Mouse (Mus musculus) macrophage (primary cell): ENCODE data around the gene Tor2a. TPM values are rescaled to one million over a fixed set of nuclear protein-coding genes. Genes with fewer than 3 reads are reported as not detected.

Source experiments
- H3K27ac ChIP-seq: fragments of 350-480 bp; formaldehyde crosslinking; 2 replicates; pipeline ENCODE4 v1.9.0; 2021
- H3K36me3 ChIP-seq: fragments of 350-480 bp; formaldehyde crosslinking; 2 replicates; pipeline ENCODE4 v1.9.0; 2021; ENCODE audit errors: inconsistent target
- H3K4me3 ChIP-seq: fragments of 350-480 bp; formaldehyde crosslinking; 2 replicates; pipeline ENCODE4 v1.9.0; 2021; ENCODE audit errors: inconsistent target
- H3K79me2 ChIP-seq: fragments of 350-480 bp; formaldehyde crosslinking; 2 replicates; pipeline ENCODE4 v1.9.0; 2021; ENCODE audit errors: inconsistent target
- WGBS: methylation state at CpG from one replicate; pipeline ENCODE4 v1.1.7; 2026; ENCODE audit warnings: inconsistent platforms; ENCODE audit not compliant: missing documents; 5-methylcytosine and 5-hydroxymethylcytosine counted together
- polyA plus RNA-seq: library from polyadenylated mRNA; stranded (reverse); fragments of 250-400 nt; gene quantifications from 3 replicates; pipeline ENCODE4 v1.2.4, GENCODE M21; 2018; ENCODE audit warnings: inconsistent platforms

Gene Tor2a
- polyA plus RNA-seq, 1 experiment from 2014 or later: 19.2 TPM

- Histone ChIP-seq H3K79me2 (no peaks in the 10 kb centered on the region), H3K36me3 (no peaks in the 10 kb centered on the region), H3K27ac (no peak within 1 kb of the TSS), H3K4me3 (no peak within 1 kb of the TSS)
- 86% methylated on average over 4 of the region's 4 CpGs for WGBS
Observed at GRCm38 (mm10) chr2:32784048-32784681, 27.1 kb downstream of the Tor2a start, which contains the start of gene Cfap157. Cfap157 (minus strand) TSS chr2:32784428.

GRCm38 (mm10) chr2:32787176-32787575 lies 30.1 kb downstream of the Tor2a start:
- no peak overlapping the region for H3K27ac ChIP-seq
- H3K4me3 ChIP-seq: no peak overlapping the region
- 50% methylated on average over 4 of the region's 6 CpGs for WGBS
- H3K36me3 ChIP-seq: no peaks in the 10 kb centered on the region
- no peaks in the 10 kb centered on the region for H3K79me2 ChIP-seq

GRCm38 (mm10) chr2:32788581-32788980 lies 31.5 kb downstream of the Tor2a start:
- no peak overlapping the region for H3K27ac ChIP-seq
- no peak overlapping the region for H3K4me3 ChIP-seq
- H3K36me3 ChIP-seq: no peaks in the 10 kb centered on the region; the same call in 1 of the 2 replicates
- WGBS: 89% methylated on average over 2 of the region's 2 CpGs
- no peaks in the 10 kb centered on the region for H3K79me2 ChIP-seq

GRCm38 (mm10) chr2:32791297-32791696 lies 34.3 kb downstream of the Tor2a start:
- Histone ChIP-seq H3K27ac (no peak overlapping the region), H3K4me3 (no peak overlapping the region), H3K36me3 (peaks cover 16% of the 10 kb centered on the region; the same call in 1 of the 2 replicates), H3K79me2 (no peaks in the 10 kb centered on the region)
- WGBS: 90% methylated on average over 6 of the region's 6 CpGs

GRCm38 (mm10) chr2:32795748-32796418 lies 38.8 kb downstream of the Tor2a start:
- Histone ChIP-seq H3K4me3 (no peak overlapping the region), H3K27ac (no peak overlapping the region), H3K36me3 (peaks cover 48% of the 10 kb centered on the region), H3K79me2 (no peaks in the 10 kb centered on the region)
- over 99% methylated on average over 13 of the region's 13 CpGs for WGBS

- Histone ChIP-seq H3K79me2 (no peaks in the 10 kb centered on the region), H3K27ac (no peak overlapping the region), H3K36me3 (peaks cover 49% of the 10 kb centered on the region), H3K4me3 (no peak overlapping the region)
- WGBS: 76% methylated on average over 10 of the region's 10 CpGs
Observed at GRCm38 (mm10) chr2:32798251-32798962, 41.4 kb downstream of the Tor2a start.

- H3K36me3 ChIP-seq: peaks cover 23% of the 10 kb centered on the region; the same call in 1 of the 2 replicates
- no peaks in the 10 kb centered on the region for H3K79me2 ChIP-seq
- 91% methylated on average over 14 of the region's 14 CpGs for WGBS
- H3K27ac ChIP-seq: no peak overlapping the region
- H3K4me3 ChIP-seq: no peak overlapping the region
Observed at GRCm38 (mm10) chr2:32808816-32809566, 52.0 kb downstream of the Tor2a start.

Other genes starting within 250 kb of the Tor2a start
- 3.5 to 9.1 TPM (median 3.9 TPM) in 3 replicates for gene Fam102a, start 221.9 kb upstream of the Tor2a start, polyA plus RNA-seq
- 48.3 to 76.8 TPM (median 72.3 TPM) in 3 replicates for gene Dpm2, start 186.4 kb upstream of the Tor2a start, polyA plus RNA-seq
- not detected in 3 replicates for gene Pip5kl1, start 182.4 kb upstream of the Tor2a start, polyA plus RNA-seq
- not detected in 3 replicates for gene 9430097D07Rik, start 181.6 kb upstream of the Tor2a start, polyA plus RNA-seq
- 30.1 to 43.5 TPM (median 34.6 TPM) in 3 replicates for gene St6galnac4, start 170.1 kb upstream of the Tor2a start, polyA plus RNA-seq
- gene St6galnac6, start 157.5 kb upstream of the Tor2a start, polyA plus RNA-seq: 24.8 to 53.9 TPM (median 25.2 TPM) in 3 replicates
- gene Ak1, start 135.5 kb upstream of the Tor2a start, polyA plus RNA-seq: 3.0 to 4.2 TPM (median 3.3 TPM) in 3 replicates
- 25.0 to 28.5 TPM (median 26.4 TPM) in 3 replicates for gene Eng, start 110.6 kb upstream of the Tor2a start, polyA plus RNA-seq
- gene Fpgs, start 53.1 kb upstream of the Tor2a start, polyA plus RNA-seq: 2.8 to 10.3 TPM (median 3.5 TPM) in 3 replicates
- 99.2 to 144 TPM (median 121 TPM) in 3 replicates for gene Cdk9, start 44.2 kb upstream of the Tor2a start, polyA plus RNA-seq
- 9.3 to 12.5 TPM (median 9.9 TPM) in 3 replicates for gene Sh2d3c, start 36.2 kb upstream of the Tor2a start, polyA plus RNA-seq
- gene 6330409D20Rik, start 16.2 kb upstream of the Tor2a start, polyA plus RNA-seq: not detected in 3 replicates
- not detected in 3 replicates for gene Ttc16, start 18.4 kb downstream of the Tor2a start, polyA plus RNA-seq
- gene Ptrh1, start 18.6 kb downstream of the Tor2a start, polyA plus RNA-seq: 8.1 to 11.9 TPM (median 9.0 TPM) in 3 replicates
- not detected in 3 replicates for gene Cfap157, start 27.2 kb downstream of the Tor2a start, polyA plus RNA-seq
- gene Stxbp1, start 90.0 kb downstream of the Tor2a start, polyA plus RNA-seq: 9.7 to 16.3 TPM (median 12.2 TPM) in 3 replicates
- 117 to 240 TPM (median 185 TPM) in 3 replicates for gene Fam129b, start 118.9 kb downstream of the Tor2a start, polyA plus RNA-seq
- gene Rpl12, start 204.3 kb downstream of the Tor2a start, polyA plus RNA-seq: 494 to 663 TPM (median 662 TPM) in 3 replicates
- gene Lrsam1, start 204.4 kb downstream of the Tor2a start, polyA plus RNA-seq: 12.2 to 17.5 TPM (median 12.3 TPM) in 3 replicates
- 7.4 to 18.5 TPM (median 18.2 TPM) in 3 replicates for gene Slc2a8, start 224.8 kb downstream of the Tor2a start, polyA plus RNA-seq